Mouse (Mus musculus) neural tube, embryonic 13.5 days (tissue): Measurements from ENCODE around the gene Agbl3. TPM values are rescaled to one million over a fixed set of nuclear protein-coding genes. Genes with fewer than 3 reads are reported as not detected.

ENCODE experiments used
- ATAC-seq: fragments of 200-750 bp; cut with Nextera tagmentation; 2 replicates; pipeline ENCODE4 v1.8.0; 2017; ENCODE audit warnings: low read depth, mild to moderate bottlenecking, moderate TSS enrichment, moderate library complexity
- H3K27ac ChIP-seq: fragments of 300-500 bp; sonication (generic); replicated peaks from 2 replicates; pipeline ENCODE4 v1.5.1; 2015; ENCODE audit warnings: moderate library complexity, mild to moderate bottlenecking, inconsistent platforms
- H3K27me3 ChIP-seq: fragments of 300-500 bp; sonication (generic); 2 replicates; pipeline ENCODE4 v1.6.1; 2015; ENCODE audit warnings: mild to moderate bottlenecking, inconsistent platforms
- H3K36me3 ChIP-seq: fragments of 300-500 bp; sonication (generic); 2 replicates; pipeline ENCODE4 v1.6.1; 2015; ENCODE audit warnings: mild to moderate bottlenecking, inconsistent platforms
- H3K4me1 ChIP-seq: fragments of 300-500 bp; sonication (generic); replicated peaks from 2 replicates; pipeline ENCODE4 v1.6.1; 2015; ENCODE audit warnings: inconsistent platforms
- H3K4me2 ChIP-seq: fragments of 300-500 bp; sonication (generic); 2 replicates; pipeline ENCODE4 v1.6.1; 2015; ENCODE audit warnings: inconsistent platforms, mild to moderate bottlenecking, moderate library complexity
- H3K4me3 ChIP-seq: fragments of 300-500 bp; sonication (generic); 2 replicates; pipeline ENCODE4 v1.5.1; 2015; ENCODE audit warnings: mild to moderate bottlenecking, inconsistent platforms
- H3K9ac ChIP-seq: fragments of 300-500 bp; sonication (generic); 2 replicates; pipeline ENCODE4 v1.6.1; 2015; ENCODE audit warnings: moderate library complexity, mild to moderate bottlenecking, inconsistent platforms
- H3K9me3 ChIP-seq: fragments of 300-500 bp; sonication (generic); 2 replicates; pipeline ENCODE4 v1.6.1; 2016; ENCODE audit warnings: inconsistent platforms
- WGBS: fragments of 180-500 bp; shearing (Covaris S2); methylation state at CpG from one replicate; pipeline ENCODE4 v1.1.7; 2015; 5-methylcytosine and 5-hydroxymethylcytosine counted together
- polyA plus RNA-seq: library from polyadenylated mRNA; unstranded; fragments of >200 nt; fragmentation: Nextera tagmentation; extraction: Ambion mirVana; gene quantifications from 2 replicates; pipeline ENCODE4 v1.2.1, GENCODE M21; 2015

Gene Agbl3
- 8.5 and 11.6 TPM in 2 replicates for polyA plus RNA-seq

GRCm38 (mm10) chr6:34780231-34780942, at the start of gene Agbl3:
Agbl3 (plus strand) TSS chr6:34780432.
- Histone ChIP-seq H3K9ac (peak within 1 kb of the TSS; percentile 93), H3K4me3 (peak within 1 kb of the TSS; percentile 66), H3K4me2 (peak within 1 kb of the TSS; percentile 64), H3K9me3 (no peaks in the 10 kb centered on the region), H3K27me3 (no peaks in the 10 kb centered on the region), H3K4me1 (0 out of 2 replicates have a peak, but pooled peaks cover 3% of the 10 kb centered on the region), H3K27ac (peak within 1 kb of the TSS; percentile 98), H3K36me3 (no peaks in the 10 kb centered on the region)
- peak; percentile 98 for ATAC-seq
- WGBS, result under 1% methylated on average over 77 of the region's 81 CpGs

GRCm38 (mm10) chr6:34731007-34731406, 49.2 kb upstream of the Agbl3 start:
- Histone ChIP-seq H3K36me3 (no peaks in the 10 kb centered on the region), H3K27me3 (no peaks in the 10 kb centered on the region), H3K27ac (no peak overlapping the region), H3K9ac (no peak overlapping the region), H3K9me3 (no peaks in the 10 kb centered on the region), H3K4me3 (no peak overlapping the region), H3K4me1 (peaks cover 37% of the 10 kb centered on the region), H3K4me2 (no peak overlapping the region)
- ATAC-seq, result no peak
- WGBS, result 80% methylated on average over 6 of the region's 6 CpGs

GRCm38 (mm10) chr6:34731529-34731928, 48.7 kb upstream of the Agbl3 start:
- 47% methylated on average over 9 of the region's 9 CpGs for WGBS
- H3K27ac ChIP-seq, result no peak overlapping the region
- no peak overlapping the region for H3K4me3 ChIP-seq
- peak; percentile 56; the same call in 1 of the 2 replicates for ATAC-seq
- no peak overlapping the region for H3K9ac ChIP-seq
- H3K36me3 ChIP-seq, result no peaks in the 10 kb centered on the region
- H3K4me1 ChIP-seq, result peaks cover 34% of the 10 kb centered on the region
- no peaks in the 10 kb centered on the region for H3K9me3 ChIP-seq
- H3K27me3 ChIP-seq, result no peaks in the 10 kb centered on the region
- H3K4me2 ChIP-seq, result no peak overlapping the region

- ATAC-seq, result no peak
- no peak overlapping the region for H3K4me3 ChIP-seq
- H3K4me1 ChIP-seq, result peaks cover 18% of the 10 kb centered on the region
- WGBS, result 86% methylated on average over 13 of the region's 13 CpGs
- no peaks in the 10 kb centered on the region for H3K27me3 ChIP-seq
- no peaks in the 10 kb centered on the region for H3K9me3 ChIP-seq
- no peak overlapping the region for H3K9ac ChIP-seq
- H3K4me2 ChIP-seq, result no peak overlapping the region
- H3K27ac ChIP-seq, result no peak overlapping the region
- H3K36me3 ChIP-seq, result no peaks in the 10 kb centered on the region
Measured at GRCm38 (mm10) chr6:34734940-34735695, 45.1 kb upstream of the Agbl3 start.

- Histone ChIP-seq H3K4me3 (no peak overlapping the region), H3K4me1 (peaks cover under 1% of the 10 kb centered on the region), H3K27ac (no peak overlapping the region), H3K9ac (no peak overlapping the region), H3K4me2 (no peak overlapping the region), H3K27me3 (no peaks in the 10 kb centered on the region), H3K9me3 (no peaks in the 10 kb centered on the region), H3K36me3 (no peaks in the 10 kb centered on the region)
- ATAC-seq, result no peak
- whole genome bisulfite sequencing, result 70% methylated on average over 2 of the region's 2 CpGs
Measured at GRCm38 (mm10) chr6:34736934-34737333, 43.3 kb upstream of the Agbl3 start.

GRCm38 (mm10) chr6:34743946-34744345, 36.3 kb upstream of the Agbl3 start:
- Histone ChIP-seq H3K4me3 (no peak overlapping the region), H3K36me3 (peaks cover 13% of the 10 kb centered on the region; the same call in 1 of the 2 replicates), H3K9ac (no peak overlapping the region), H3K9me3 (no peaks in the 10 kb centered on the region), H3K27ac (no peak overlapping the region), H3K4me1 (no peaks in the 10 kb centered on the region), H3K4me2 (no peak overlapping the region), H3K27me3 (no peaks in the 10 kb centered on the region)
- 84% methylated on average over 4 of the region's 4 CpGs for WGBS
- ATAC-seq, result no peak

GRCm38 (mm10) chr6:34747846-34748245, 32.4 kb upstream of the Agbl3 start:
- no peak overlapping the region for H3K9ac ChIP-seq
- H3K4me3 ChIP-seq, result no peak overlapping the region
- 83% methylated on average over 6 of the region's 6 CpGs for WGBS
- H3K9me3 ChIP-seq, result no peaks in the 10 kb centered on the region
- no peak overlapping the region for H3K27ac ChIP-seq
- peaks cover 13% of the 10 kb centered on the region; the same call in 1 of the 2 replicates for H3K36me3 ChIP-seq
- no peaks in the 10 kb centered on the region for H3K27me3 ChIP-seq
- no peak for ATAC-seq
- no peaks in the 10 kb centered on the region for H3K4me1 ChIP-seq
- H3K4me2 ChIP-seq, result no peak overlapping the region

- 93% methylated on average over 11 of the region's 11 CpGs for WGBS
- Histone ChIP-seq H3K9ac (no peak overlapping the region), H3K27ac (no peak overlapping the region), H3K9me3 (no peaks in the 10 kb centered on the region), H3K27me3 (no peaks in the 10 kb centered on the region), H3K4me1 (no peaks in the 10 kb centered on the region), H3K36me3 (peaks cover 10% of the 10 kb centered on the region; the same call in 1 of the 2 replicates), H3K4me2 (no peak overlapping the region), H3K4me3 (no peak overlapping the region)
- ATAC-seq, result no peak
Measured at GRCm38 (mm10) chr6:34748566-34748965, 31.7 kb upstream of the Agbl3 start.

GRCm38 (mm10) chr6:34749526-34749925, 30.7 kb upstream of the Agbl3 start:
- no peak overlapping the region for H3K9ac ChIP-seq
- peaks cover 10% of the 10 kb centered on the region; the same call in 1 of the 2 replicates for H3K36me3 ChIP-seq
- no peaks in the 10 kb centered on the region for H3K4me1 ChIP-seq
- no peak overlapping the region for H3K27ac ChIP-seq
- no peak overlapping the region for H3K4me3 ChIP-seq
- 82% methylated on average over 6 of the region's 6 CpGs for WGBS
- H3K27me3 ChIP-seq, result no peaks in the 10 kb centered on the region
- no peak overlapping the region for H3K4me2 ChIP-seq
- H3K9me3 ChIP-seq, result no peaks in the 10 kb centered on the region
- no peak for ATAC-seq

GRCm38 (mm10) chr6:34750487-34751120, 29.6 kb upstream of the Agbl3 start:
- no peaks in the 10 kb centered on the region for H3K9me3 ChIP-seq
- H3K4me2 ChIP-seq, result no peak overlapping the region
- H3K4me1 ChIP-seq, result no peaks in the 10 kb centered on the region
- H3K4me3 ChIP-seq, result no peak overlapping the region
- H3K9ac ChIP-seq, result no peak overlapping the region
- WGBS, result 81% methylated on average over 7 of the region's 7 CpGs
- H3K27ac ChIP-seq, result no peak overlapping the region
- no peak for ATAC-seq
- no peaks in the 10 kb centered on the region for H3K27me3 ChIP-seq
- peaks cover 6% of the 10 kb centered on the region; the same call in 1 of the 2 replicates for H3K36me3 ChIP-seq

GRCm38 (mm10) chr6:34751625-34752024, 28.6 kb upstream of the Agbl3 start:
- Histone ChIP-seq H3K27me3 (no peaks in the 10 kb centered on the region), H3K4me1 (no peaks in the 10 kb centered on the region), H3K9ac (no peak overlapping the region), H3K36me3 (peaks cover 12% of the 10 kb centered on the region; the same call in 1 of the 2 replicates), H3K9me3 (no peaks in the 10 kb centered on the region), H3K4me3 (no peak overlapping the region), H3K4me2 (no peak overlapping the region), H3K27ac (no peak overlapping the region)
- ATAC-seq, result no peak

- no peaks in the 10 kb centered on the region for H3K4me1 ChIP-seq
- H3K4me2 ChIP-seq, result no peak overlapping the region
- peaks cover 33% of the 10 kb centered on the region for H3K36me3 ChIP-seq
- ATAC-seq, result peak; percentile 77
- no peak overlapping the region for H3K9ac ChIP-seq
- H3K27me3 ChIP-seq, result no peaks in the 10 kb centered on the region
- no peaks in the 10 kb centered on the region for H3K9me3 ChIP-seq
- WGBS, result 39% methylated on average over 5 of the region's 5 CpGs
- no peak overlapping the region for H3K4me3 ChIP-seq
- no peak overlapping the region for H3K27ac ChIP-seq
Measured at GRCm38 (mm10) chr6:34754448-34754847, 25.8 kb upstream of the Agbl3 start.
